Mouse (Mus musculus) liver, embryonic 14.5 days (tissue): Measurements from ENCODE around the gene Mapre3. TPM values are rescaled to one million over a fixed set of nuclear protein-coding genes. Genes with fewer than 3 reads are reported as not detected.

Source experiments
- ATAC-seq: fragments of 200-750 bp; cut with Nextera tagmentation; 2 replicates; pipeline ENCODE4 v1.8.0; 2017; ENCODE audit warnings: moderate number of reproducible peaks, mild to moderate bottlenecking, moderate library complexity; ENCODE audit not compliant: insufficient read depth
- DNase-seq, 3 experiments: peaks; one replicate each; pipeline ENCODE4 v3.0.0-alpha.2; 2012 to 2013; ENCODE audit warnings: low read depth in 3 of 3, low spot score in 3 of 3
- H3K27ac ChIP-seq: fragments of 300-500 bp; sonication (generic); 2 replicates; pipeline ENCODE4 v1.5.1; 2014; ENCODE audit warnings: moderate library complexity, mild to moderate bottlenecking, control low read depth, inconsistent platforms
- H3K27me3 ChIP-seq: fragments of 300-500 bp; sonication (generic); 2 replicates; pipeline ENCODE4 v1.6.1; 2014; ENCODE audit warnings: mild to moderate bottlenecking, low read length, moderate library complexity; ENCODE audit not compliant: control insufficient read depth, insufficient read depth
- H3K36me3 ChIP-seq: fragments of 300-500 bp; sonication (generic); replicated peaks from 2 replicates; pipeline ENCODE4 v1.6.1; 2014; ENCODE audit warnings: low read depth; ENCODE audit not compliant: control insufficient read depth, insufficient read depth
- H3K4me1 ChIP-seq, 2 experiments: fragments of 200-500 bp in 1 of 2; fragments of 300-500 bp in 1 of 2; sonication (generic) in 1 of 2; replicated peaks; 2 replicates each; pipeline ENCODE4 v1.6.1; 2012 to 2014; ENCODE audit warnings: antibody characterized with exemption in 1 of 2, inconsistent platforms in 1 of 2, low read length in 1 of 2; ENCODE audit not compliant: control insufficient read depth in 2 of 2, insufficient read depth in 2 of 2
- H3K4me2 ChIP-seq: fragments of 300-500 bp; sonication (generic); 2 replicates; pipeline ENCODE4 v1.6.1; 2014; ENCODE audit warnings: low read depth, mild to moderate bottlenecking, control low read depth, moderate library complexity
- H3K4me3 ChIP-seq, 2 experiments: fragments of 200-500 bp in 1 of 2; fragments of 300-500 bp in 1 of 2; sonication (generic) in 1 of 2; 2 replicates each; pipeline ENCODE4 v1.5.1; 2012 to 2014; ENCODE audit warnings: low read depth in 2 of 2, low read length in 2 of 2, mild to moderate bottlenecking in 2 of 2, control low read depth in 1 of 2, inconsistent platforms in 1 of 2, moderate library complexity in 1 of 2; ENCODE audit not compliant: insufficient read depth in 1 of 2
- H3K9ac ChIP-seq: fragments of 300-500 bp; sonication (generic); replicated peaks from 2 replicates; pipeline ENCODE4 v1.6.1; 2014; ENCODE audit warnings: mild to moderate bottlenecking, control low read depth, moderate library complexity
- H3K9me3 ChIP-seq: fragments of 300-500 bp; sonication (generic); 2 replicates; pipeline ENCODE4 v1.6.1; 2016; ENCODE audit warnings: low read length, mixed read lengths; ENCODE audit not compliant: control insufficient read depth
- CTCF ChIP-seq: IDR thresholded peaks from 2 replicates; pipeline ENCODE4 v1.5.1; 2016; ENCODE audit warnings: antibody characterized with exemption, low read depth, control low read depth
- EP300 ChIP-seq: IDR thresholded peaks from 2 replicates; pipeline ENCODE4 v1.6.1; 2016; ENCODE audit warnings: antibody characterized with exemption, low read depth
- WGBS: fragments of 180-500 bp; shearing (Covaris S2); extraction: QIAGEN DNeasy Blood & Tissue Kit; methylation state at CpG from one replicate; pipeline ENCODE4 v1.1.7; 2014; ENCODE audit not compliant: insufficient replicate concordance; 5-methylcytosine and 5-hydroxymethylcytosine counted together
- polyA plus RNA-seq, 2 experiments: library from polyadenylated mRNA; depleted of rRNA in 1 of 2; stranded (reverse) in 1 of 2; unstranded in 1 of 2; fragments of >200 nt; fragmentation: Nextera tagmentation in 1 of 2; extraction: Ambion mirVana in 1 of 2; gene quantifications; 2 replicates each; pipeline versions ENCODE4 v1.2.1 to v1.2.3; 2012 to 2014

The Mapre3 gene
- polyA plus RNA-seq, 2 experiments: 1.2 to 2.4 TPM

DNA sequence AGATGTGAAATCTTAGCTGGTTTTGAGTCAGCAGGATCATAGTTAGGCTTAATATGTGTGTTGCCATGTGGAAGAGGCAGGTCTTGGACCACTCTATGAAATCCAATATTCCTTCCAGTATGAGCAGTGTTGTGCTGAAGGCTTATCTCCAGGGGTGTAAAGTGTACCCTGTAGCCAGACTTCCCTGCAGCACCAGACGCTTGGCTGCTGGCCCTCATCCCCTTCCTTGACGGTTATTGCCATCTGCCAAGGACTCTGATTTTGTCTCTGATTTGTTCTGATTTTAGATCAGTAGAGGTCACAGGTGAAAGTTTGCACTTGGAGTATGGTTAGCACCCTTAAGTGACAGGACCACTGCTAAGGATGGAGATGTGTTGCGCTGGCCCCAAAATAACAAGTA is 8.7 kb downstream of the Mapre3 start:
- H3K9me3 ChIP-seq: no peaks in the 10 kb centered on the region
- WGBS: 71% methylated on average over 3 of the region's 3 CpGs
- H3K27ac ChIP-seq: no peak overlapping the region
- H3K27me3 ChIP-seq: no peaks in the 10 kb centered on the region
- no peak overlapping the region for H3K4me3 ChIP-seq
- no peak overlapping the region for H3K4me2 ChIP-seq
- TF ChIP-seq CTCF: no peak
- no peak for TF ChIP-seq EP300
- H3K9ac ChIP-seq: no peak overlapping the region
- H3K4me1 ChIP-seq: no peaks in the 10 kb centered on the region
- no peak for ATAC-seq
- no peak for DNase-seq
- no peaks in the 10 kb centered on the region for H3K36me3 ChIP-seq

- WGBS: 72% methylated on average over 11 of the region's 11 CpGs
- no peak for DNase-seq
- no peak overlapping the region for H3K4me2 ChIP-seq
- no peak overlapping the region for H3K27ac ChIP-seq
- H3K9ac ChIP-seq: no peak overlapping the region
- no peaks in the 10 kb centered on the region for H3K36me3 ChIP-seq
- H3K4me1 ChIP-seq: no peaks in the 10 kb centered on the region
- H3K9me3 ChIP-seq: no peaks in the 10 kb centered on the region
- H3K4me3 ChIP-seq: no peak overlapping the region
- ATAC-seq: no peak
- no peaks in the 10 kb centered on the region for H3K27me3 ChIP-seq
- TF ChIP-seq EP300 (no peak), CTCF (no peak)
Measured at GRCm38 (mm10) chr5:30824124-30824988, 9.9 kb downstream of the Mapre3 start.

- TF ChIP-seq CTCF (no peak), EP300 (no peak)
Measured at GRCm38 (mm10) chr5:30825166-30825565, 10.7 kb downstream of the Mapre3 start.

GRCm38 (mm10) chr5:30825821-30826220 is 11.4 kb downstream of the Mapre3 start:
- TF ChIP-seq CTCF (no peak), EP300 (no peak)
- H3K9me3 ChIP-seq: no peaks in the 10 kb centered on the region
- H3K27ac ChIP-seq: no peak overlapping the region
- H3K9ac ChIP-seq: no peak overlapping the region
- H3K36me3 ChIP-seq: no peaks in the 10 kb centered on the region
- H3K4me3 ChIP-seq: no peak overlapping the region
- no peak for ATAC-seq
- H3K4me2 ChIP-seq: no peak overlapping the region
- H3K27me3 ChIP-seq: no peaks in the 10 kb centered on the region
- 52% methylated on average over 6 of the region's 6 CpGs for WGBS
- no peaks in the 10 kb centered on the region for H3K4me1 ChIP-seq
- no peak for DNase-seq

More at GRCm38 (mm10) chr5:30825166-30825565, 10.7 kb downstream of the Mapre3 start:
- 40% methylated on average over 10 of the region's 10 CpGs for WGBS
- Histone ChIP-seq H3K9ac (no peak overlapping the region), H3K27me3 (no peaks in the 10 kb centered on the region), H3K9me3 (no peaks in the 10 kb centered on the region), H3K36me3 (no peaks in the 10 kb centered on the region), H3K4me2 (no peak overlapping the region), H3K27ac (no peak overlapping the region), H3K4me3 (no peak overlapping the region), H3K4me1 (no peaks in the 10 kb centered on the region)
- DNase-seq (no peak), ATAC-seq (no peak)

DNA sequence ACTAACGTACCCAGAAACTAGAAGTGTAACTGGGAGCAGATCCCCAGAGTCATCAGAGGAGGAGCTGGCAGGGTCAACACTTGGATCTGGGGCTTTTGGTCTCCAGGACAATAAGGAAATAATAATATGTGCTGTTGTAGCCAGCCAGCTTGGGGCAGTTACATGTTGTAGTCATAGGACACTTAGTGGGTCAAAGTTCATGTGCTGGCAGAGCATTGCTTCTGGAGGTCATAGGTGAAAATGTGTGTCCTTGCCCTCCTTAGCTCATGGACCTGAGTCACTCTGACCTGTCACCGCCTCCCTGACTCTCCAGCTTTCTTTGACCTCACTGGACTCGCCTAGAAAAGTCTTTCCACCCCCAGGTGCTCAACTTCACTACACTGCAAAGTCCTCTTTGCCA is 19.0 kb downstream of the Mapre3 start:
- Histone ChIP-seq H3K36me3 (no peaks in the 10 kb centered on the region), H3K27me3 (no peaks in the 10 kb centered on the region), H3K4me1 (no peaks in the 10 kb centered on the region), H3K9me3 (no peaks in the 10 kb centered on the region), H3K4me2 (no peak overlapping the region), H3K27ac (no peak overlapping the region), H3K4me3 (no peak overlapping the region), H3K9ac (no peak overlapping the region)
- no peak for ATAC-seq
- TF ChIP-seq CTCF (no peak), EP300 (no peak)
- 45% methylated on average over 3 of the region's 3 CpGs for WGBS
- no peak for DNase-seq
